Mouse (Mus musculus): ENCODE data around the gene Fbll1. TPM values are rescaled to one million over a fixed set of nuclear protein-coding genes. Genes with fewer than 3 reads are reported as not detected.
"Not testable (repeated sequence)": the region's sequence is repeated elsewhere in the genome, so short reads cannot be mapped to it uniquely, and the experiment has no call there.

Gene Fbll1
- polyA plus RNA-seq, 1 experiment from 2014 or later, result not detected

DNA sequence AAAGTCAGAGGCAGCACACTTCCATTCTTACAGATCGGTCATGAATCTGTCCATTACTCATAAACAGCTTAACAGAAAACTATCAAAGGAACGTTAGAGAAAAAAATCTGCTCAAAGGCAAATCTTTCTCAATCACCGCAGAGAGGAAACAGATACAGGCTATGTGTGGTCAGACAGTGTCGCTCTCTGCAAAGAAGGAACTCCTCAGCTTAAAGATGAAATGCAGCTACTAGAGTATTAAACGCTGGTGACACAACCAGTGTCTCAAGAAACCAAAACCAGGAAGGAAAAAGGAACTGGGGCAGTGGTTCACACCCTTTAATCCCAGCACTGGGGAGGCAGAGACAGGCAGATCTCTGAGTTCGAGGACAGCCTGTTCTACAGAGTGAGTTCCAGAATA is 29.0 kb upstream of the Fbll1 start:
- Histone ChIP-seq H3K27me3 (replicated peaks; ENCODE audit: insufficient read depth, low read length) (no peaks in the 10 kb centered on the region), H3K4me1 (ENCODE audit: insufficient read depth, low read depth, low read length) (no peaks in the 10 kb centered on the region), H3K27ac (ENCODE audit: low read length) (no peak overlapping the region), H3K4me2 (replicated peaks; ENCODE audit: low read depth, low read length) (no peak overlapping the region), H3K9ac (replicated peaks; ENCODE audit: low read depth) (no peak overlapping the region), H3K4me3 (ENCODE audit: low read depth, low read length) (no peak overlapping the region), H3K9me3 (ENCODE audit: low read length) (no peaks in the 10 kb centered on the region), H3K36me3 (ENCODE audit: insufficient read depth, low read length) (peaks cover 38% of the 10 kb centered on the region; the same call in 1 of the 2 replicates)
- DNase-seq (ENCODE audit: low spot score) (no peak), ATAC-seq (no peak)
- TF ChIP-seq EP300 (IDR thresholded peaks at IDR 0.05) (no peak), CTCF (IDR thresholded peaks at IDR 0.05) (no peak)
- WGBS, result 92% methylated on average over 6 of the region's 6 CpGs

DNA sequence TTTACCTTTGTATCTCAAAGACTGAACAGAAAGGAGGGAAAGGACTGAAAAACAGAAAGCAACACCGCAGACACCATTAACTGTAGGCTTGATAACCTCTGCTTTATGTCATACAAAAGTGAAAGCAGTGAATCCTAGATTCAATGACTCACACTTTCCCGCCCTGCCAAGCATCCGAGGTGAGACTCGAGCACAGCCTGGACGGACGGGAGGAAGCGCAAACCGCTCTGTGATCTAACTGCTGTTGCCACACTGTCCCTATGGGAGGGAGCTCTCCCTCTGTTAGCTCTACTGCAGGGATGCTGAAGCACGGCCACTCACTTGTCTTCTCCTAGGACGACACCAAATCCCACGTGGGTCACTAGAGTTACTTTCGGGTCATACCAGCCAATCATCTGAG is 17.6 kb upstream of the Fbll1 start:
- no peak for ATAC-seq
- no peak overlapping the region for H3K4me3 ChIP-seq (ENCODE audit: low read depth, low read length)
- peaks cover 65% of the 10 kb centered on the region for H3K36me3 ChIP-seq (ENCODE audit: insufficient read depth, low read length)
- 87% methylated on average over 12 of the region's 12 CpGs for WGBS
- H3K4me1 ChIP-seq (ENCODE audit: insufficient read depth, low read depth, low read length), result no peaks in the 10 kb centered on the region
- no peaks in the 10 kb centered on the region for H3K9me3 ChIP-seq (ENCODE audit: low read length)
- DNase-seq (ENCODE audit: low spot score), result no peak
- H3K27me3 ChIP-seq (replicated peaks; ENCODE audit: insufficient read depth, low read length), result no peaks in the 10 kb centered on the region
- no peak overlapping the region for H3K27ac ChIP-seq (ENCODE audit: low read length)
- H3K4me2 ChIP-seq (replicated peaks; ENCODE audit: low read depth, low read length), result no peak overlapping the region
- H3K9ac ChIP-seq (replicated peaks; ENCODE audit: low read depth), result no peak overlapping the region
- TF ChIP-seq EP300 (IDR thresholded peaks at IDR 0.05) (no peak), CTCF (IDR thresholded peaks at IDR 0.05) (no peak)

DNA sequence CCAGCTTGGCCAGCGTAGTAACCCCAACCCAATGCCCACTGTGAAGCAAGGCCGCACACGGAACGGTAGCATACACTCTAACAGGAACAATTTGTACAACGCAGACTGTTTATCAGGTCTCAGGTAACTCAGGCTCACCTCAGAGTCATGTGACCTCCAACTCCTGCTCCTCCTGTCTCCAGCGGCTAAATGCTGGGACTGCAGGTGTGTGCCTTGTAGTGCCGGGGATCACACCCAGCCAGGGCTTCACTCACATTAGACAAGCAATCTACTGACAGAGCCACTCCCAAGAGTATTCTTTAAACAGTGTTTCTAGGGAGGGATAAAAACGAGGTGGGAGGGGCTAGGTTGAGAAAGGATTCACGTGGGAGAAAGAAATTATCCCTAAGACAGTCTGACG is 12.8 kb upstream of the Fbll1 start:
- TF ChIP-seq EP300 (IDR thresholded peaks at IDR 0.05) (no peak), CTCF (IDR thresholded peaks at IDR 0.05) (no peak)
- DNase-seq (ENCODE audit: low spot score) (no peak), ATAC-seq (no peak)
- Histone ChIP-seq H3K4me3 (ENCODE audit: low read depth, low read length) (no peak overlapping the region), H3K27ac (ENCODE audit: low read length) (no peak overlapping the region), H3K9ac (replicated peaks; ENCODE audit: low read depth) (no peak overlapping the region), H3K27me3 (replicated peaks; ENCODE audit: insufficient read depth, low read length) (no peaks in the 10 kb centered on the region), H3K9me3 (ENCODE audit: low read length) (no peaks in the 10 kb centered on the region), H3K4me2 (replicated peaks; ENCODE audit: low read depth, low read length) (no peak overlapping the region), H3K4me1 (ENCODE audit: insufficient read depth, low read depth, low read length) (no peaks in the 10 kb centered on the region), H3K36me3 (ENCODE audit: insufficient read depth, low read length) (peaks cover 47% of the 10 kb centered on the region)
- 82% methylated on average over 10 of the region's 10 CpGs for WGBS

DNA sequence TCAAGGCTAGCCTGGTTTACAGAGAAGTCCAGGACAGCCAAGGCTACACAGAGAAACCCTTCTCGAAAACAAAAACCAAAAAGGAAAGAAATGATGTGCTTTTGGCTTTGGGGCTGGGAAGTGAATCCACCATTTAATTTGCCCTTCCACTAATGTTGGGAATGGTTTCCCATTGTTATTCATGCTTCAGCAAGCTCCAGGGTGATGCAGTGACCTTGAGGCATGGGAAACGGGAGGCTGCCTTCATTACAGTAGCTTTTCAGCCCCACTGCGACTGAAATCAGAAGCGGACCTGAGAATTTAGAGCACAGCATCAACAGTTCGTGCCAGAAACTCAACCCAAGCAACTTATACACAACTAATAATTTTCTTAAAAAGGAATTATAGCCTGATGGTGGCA is 2.6 kb upstream of the Fbll1 start:
- no peaks in the 10 kb centered on the region for H3K9me3 ChIP-seq (ENCODE audit: low read length)
- H3K4me3 ChIP-seq (ENCODE audit: low read depth, low read length), result no peak overlapping the region
- 0 out of 2 replicates have a peak, but pooled peaks cover under 1% of the 10 kb centered on the region for H3K36me3 ChIP-seq (ENCODE audit: insufficient read depth, low read length)
- TF ChIP-seq CTCF (IDR thresholded peaks at IDR 0.05), result no peak
- TF ChIP-seq EP300 (IDR thresholded peaks at IDR 0.05), result no peak
- no peaks in the 10 kb centered on the region for H3K4me1 ChIP-seq (ENCODE audit: insufficient read depth, low read depth, low read length)
- ATAC-seq, result no peak
- peaks cover 10% of the 10 kb centered on the region for H3K27me3 ChIP-seq (replicated peaks; ENCODE audit: insufficient read depth, low read length)
- H3K9ac ChIP-seq (replicated peaks; ENCODE audit: low read depth), result no peak overlapping the region
- no peak for DNase-seq (ENCODE audit: low spot score)
- 73% methylated on average over 5 of the region's 5 CpGs for WGBS
- no peak overlapping the region for H3K4me2 ChIP-seq (replicated peaks; ENCODE audit: low read depth, low read length)
- H3K27ac ChIP-seq (ENCODE audit: low read length), result no peak overlapping the region

DNA sequence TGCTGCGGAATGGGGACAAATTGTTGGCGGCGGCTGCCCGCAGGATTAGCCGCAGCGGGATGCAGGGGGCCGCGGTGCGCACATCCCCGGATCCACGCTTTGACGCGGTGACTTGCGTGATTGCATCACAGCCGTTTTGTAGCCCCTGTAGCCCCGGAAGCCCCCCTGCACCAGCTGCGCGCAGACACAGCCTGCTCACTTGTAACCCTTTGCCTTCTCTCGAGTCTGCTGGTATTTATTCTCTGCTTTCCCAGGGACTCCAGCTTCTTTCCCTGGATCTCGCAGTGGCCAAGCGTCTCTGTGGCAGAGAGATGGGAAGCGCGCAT is 226 bp downstream of the Fbll1 start:
- Histone ChIP-seq H3K36me3 (ENCODE audit: insufficient read depth, low read length) (no peaks in the 10 kb centered on the region), H3K4me2 (replicated peaks; ENCODE audit: low read depth, low read length) (peak overlapping the region; percentile 27; the same call in 1 of the 2 replicates), H3K9me3 (ENCODE audit: low read length) (no peaks in the 10 kb centered on the region), H3K4me3 (ENCODE audit: low read depth, low read length) (no peak overlapping the region), H3K4me1 (ENCODE audit: insufficient read depth, low read depth, low read length) (no peaks in the 10 kb centered on the region), H3K9ac (replicated peaks; ENCODE audit: low read depth) (no peak overlapping the region), H3K27ac (ENCODE audit: low read length) (no peak overlapping the region), H3K27me3 (replicated peaks; ENCODE audit: insufficient read depth, low read length) (peaks cover 13% of the 10 kb centered on the region)
- ATAC-seq (no peak), DNase-seq (ENCODE audit: low spot score) (no peak)
- 8% methylated on average over 22 of the region's 23 CpGs for WGBS
- TF ChIP-seq EP300 (IDR thresholded peaks at IDR 0.05) (no peak), CTCF (IDR thresholded peaks at IDR 0.05) (no peak)

DNA sequence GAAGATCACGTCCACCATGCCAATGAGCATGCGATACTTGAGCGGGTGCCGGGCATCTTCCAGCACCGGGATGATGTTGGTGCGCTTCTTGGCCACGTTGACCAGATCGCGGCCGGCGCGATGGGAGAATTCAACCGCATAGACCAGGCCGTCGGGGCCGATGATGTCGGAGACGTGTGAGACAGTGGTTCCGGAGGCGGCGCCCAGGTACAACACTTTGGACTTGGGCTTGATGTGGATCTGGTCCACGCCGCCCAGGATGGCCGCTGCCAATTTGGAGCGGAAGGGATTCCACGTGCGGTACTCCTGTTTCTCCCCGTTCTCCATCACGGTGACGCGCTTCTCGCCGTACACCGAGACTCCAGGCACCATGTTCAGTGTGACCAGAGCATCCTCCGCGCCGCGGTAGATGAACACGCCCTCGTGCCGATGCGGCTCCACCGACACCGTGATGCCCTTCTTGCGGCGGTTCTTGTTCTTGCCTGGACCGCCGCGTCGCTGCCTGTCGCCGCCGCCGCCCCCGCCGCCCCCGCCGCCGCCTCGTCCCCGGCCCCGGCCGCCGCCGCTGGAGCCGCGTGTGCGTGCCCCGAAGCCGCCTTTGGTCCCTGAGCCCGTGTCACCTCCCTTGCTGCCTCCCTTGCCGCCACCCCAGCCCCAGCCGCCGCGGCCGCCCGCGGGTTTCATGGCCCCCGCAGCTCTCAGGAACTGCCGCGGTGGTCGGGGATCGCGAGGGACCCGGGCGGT is 761 bp downstream of the Fbll1 start:
- no peaks in the 10 kb centered on the region for H3K36me3 ChIP-seq (ENCODE audit: insufficient read depth, low read length)
- H3K9me3 ChIP-seq (ENCODE audit: low read length), result no peaks in the 10 kb centered on the region
- 6% methylated on average over 52 of the region's 86 CpGs for WGBS
- no peak for TF ChIP-seq EP300 (IDR thresholded peaks at IDR 0.05)
- no peak for TF ChIP-seq CTCF (IDR thresholded peaks at IDR 0.05)
- no peak overlapping the region for H3K9ac ChIP-seq (replicated peaks; ENCODE audit: low read depth)
- H3K4me2 ChIP-seq (replicated peaks; ENCODE audit: low read depth, low read length), result peak overlapping the region; percentile 27; the same call in 1 of the 2 replicates
- no peak for ATAC-seq
- H3K4me3 ChIP-seq (ENCODE audit: low read depth, low read length), result 0 out of 2 replicates have a peak overlapping the region, but pooled peaks have one; percentile 5
- H3K27me3 ChIP-seq (replicated peaks; ENCODE audit: insufficient read depth, low read length), result peaks cover 13% of the 10 kb centered on the region
- no peak overlapping the region for H3K27ac ChIP-seq (ENCODE audit: low read length)
- H3K4me1 ChIP-seq (ENCODE audit: insufficient read depth, low read depth, low read length), result no peaks in the 10 kb centered on the region
- DNase-seq (ENCODE audit: low spot score), result no peak

DNA sequence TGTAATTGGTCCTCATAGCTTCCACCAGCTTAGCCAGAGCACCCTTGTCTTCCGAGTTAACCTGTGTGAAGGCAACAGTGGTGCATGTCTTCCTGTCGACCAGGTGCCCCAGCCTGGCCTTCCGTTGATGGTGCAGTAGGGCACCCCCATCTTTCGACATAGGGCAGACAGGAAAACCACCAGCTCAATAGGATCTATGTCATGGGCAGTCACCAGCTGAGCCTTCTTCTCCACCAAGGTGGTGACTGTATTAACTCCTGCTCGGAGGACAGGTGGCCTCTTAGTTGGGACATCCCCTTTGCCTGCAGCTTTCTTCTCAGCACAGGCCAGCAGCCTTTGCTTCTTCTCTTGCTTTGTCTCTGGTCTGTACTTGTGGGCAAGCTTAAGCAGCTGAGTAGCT is 5.9 kb downstream of the Fbll1 start:
- H3K27me3 ChIP-seq (replicated peaks; ENCODE audit: insufficient read depth, low read length); ATAC-seq; H3K4me3 ChIP-seq (ENCODE audit: low read depth, low read length); H3K9me3 ChIP-seq (ENCODE audit: low read length); H3K4me1 ChIP-seq (ENCODE audit: insufficient read depth, low read depth, low read length); H3K9ac ChIP-seq (replicated peaks; ENCODE audit: low read depth); H3K27ac ChIP-seq (ENCODE audit: low read length); H3K36me3 ChIP-seq (ENCODE audit: insufficient read depth, low read length); DNase-seq (ENCODE audit: low spot score); H3K4me2 ChIP-seq (replicated peaks; ENCODE audit: low read depth, low read length): not testable (repeated sequence)
- 67% methylated on average over 5 of the region's 5 CpGs for WGBS

All from lung, postnatal 0 days (tissue).